Mouse (Mus musculus) bone marrow macrophage, adult 2 months (primary cell): ENCODE results near the gene Acox1.

Source experiments
- CTCF ChIP-seq: IDR thresholded peaks from 2 replicates; pipeline ENCODE4 v1.5.1; 2012; ENCODE audit warnings: low read depth, mild to moderate bottlenecking, low read length, moderate library complexity
- POLR2A ChIP-seq: IDR thresholded peaks from 2 replicates; pipeline ENCODE4 v1.6.1; 2012; ENCODE audit warnings: mild to moderate bottlenecking, low read depth, low read length, borderline replicate concordance

DNA sequence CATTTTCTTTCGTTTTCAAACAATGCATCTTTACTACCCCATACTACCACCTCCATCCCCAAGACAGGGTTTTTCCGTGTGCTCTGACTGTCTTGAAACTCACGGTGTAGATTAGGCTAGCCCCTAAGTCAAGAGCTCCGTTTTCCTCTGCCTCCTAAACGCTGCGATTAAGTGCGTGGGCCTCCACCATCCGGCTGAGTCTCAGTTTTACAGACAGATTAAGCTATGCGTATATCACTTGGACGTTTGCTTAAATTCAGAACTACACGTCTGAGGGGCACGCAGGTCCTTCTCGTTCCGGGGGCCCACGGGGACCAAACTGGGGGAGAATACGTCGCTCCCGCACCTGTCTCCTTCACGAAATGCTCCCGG lies 60.8 kb downstream of the Acox1 start:
- TF ChIP-seq CTCF = no peak
- TF ChIP-seq POLR2A = no peak
